Mouse (Mus musculus) hindbrain, embryonic 12.5 days (tissue): ENCODE measurements at regions not wholly inside any gene's neighbourhood (a gene's known extent, or its start where the extent isn't known, plus 50 kb on each side); places are given as distances from the start of the nearest gene placed in this dataset.
A peak's percentile ranks its signal among the peaks of the same experiment; 100 is the strongest.

Experiments
- ATAC-seq: fragments of 200-750 bp; cut with Nextera tagmentation; 2 replicates; pipeline ENCODE4 v1.8.0; 2017; ENCODE audit warnings: moderate TSS enrichment; ENCODE audit not compliant: low FRiP score
- H3K27ac ChIP-seq: fragments of 300-500 bp; sonication (generic); 2 replicates; pipeline ENCODE4 v1.5.1; 2016; ENCODE audit warnings: mild to moderate bottlenecking
- H3K27me3 ChIP-seq: fragments of 300-500 bp; sonication (generic); 2 replicates; pipeline ENCODE4 v1.6.1; 2016; ENCODE audit warnings: mild to moderate bottlenecking
- H3K36me3 ChIP-seq: fragments of 300-500 bp; sonication (generic); 2 replicates; pipeline ENCODE4 v1.6.1; 2016; ENCODE audit warnings: mild to moderate bottlenecking
- H3K4me1 ChIP-seq: fragments of 300-500 bp; sonication (generic); 2 replicates; pipeline ENCODE4 v1.6.1; 2016
- H3K4me2 ChIP-seq: fragments of 300-500 bp; sonication (generic); replicated peaks from 2 replicates; pipeline ENCODE4 v1.6.1; 2016; ENCODE audit warnings: mild to moderate bottlenecking
- H3K4me3 ChIP-seq: fragments of 300-500 bp; sonication (generic); 2 replicates; pipeline ENCODE4 v1.5.1; 2016; ENCODE audit warnings: mild to moderate bottlenecking
- H3K9ac ChIP-seq: fragments of 300-500 bp; sonication (generic); 2 replicates; pipeline ENCODE4 v1.6.1; 2016; ENCODE audit warnings: mild to moderate bottlenecking, moderate library complexity
- H3K9me3 ChIP-seq: fragments of 300-500 bp; sonication (generic); replicated peaks from 2 replicates; pipeline ENCODE4 v1.6.1; 2016; ENCODE audit warnings: mild to moderate bottlenecking
- WGBS: fragments of 180-500 bp; shearing (Covaris S2); methylation state at CpG from one replicate; pipeline ENCODE4 v1.1.7; 2016; 5-methylcytosine and 5-hydroxymethylcytosine counted together

DNA sequence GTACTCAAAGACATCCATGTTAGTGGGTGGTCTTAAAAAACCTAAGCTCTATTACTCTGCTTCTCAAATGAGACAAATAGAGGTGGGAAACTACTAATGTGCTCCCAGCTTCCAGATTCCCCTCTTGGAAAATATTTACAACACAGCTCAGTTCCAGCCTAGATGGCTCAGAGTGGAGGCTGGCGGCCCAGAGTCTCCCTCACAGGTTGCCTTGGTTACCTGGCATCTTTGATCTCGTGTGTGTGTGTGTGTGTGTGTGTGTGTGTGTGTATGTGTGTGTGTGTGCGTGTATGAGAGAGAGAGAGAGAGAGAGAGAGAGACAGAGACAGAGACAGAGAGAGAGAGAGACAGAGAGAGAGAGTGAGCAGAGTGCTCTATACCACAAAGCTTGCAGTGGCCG lies 82.2 kb downstream of the E030025P04Rik start:
- H3K9ac ChIP-seq: no peak overlapping the region
- no peaks in the 10 kb centered on the region for H3K36me3 ChIP-seq
- H3K27ac ChIP-seq: no peak overlapping the region
- H3K4me2 ChIP-seq: no peak overlapping the region
- H3K4me3 ChIP-seq: no peak overlapping the region
- no peaks in the 10 kb centered on the region for H3K4me1 ChIP-seq
- WGBS: 80% methylated on average over 4 of the region's 4 CpGs
- H3K27me3 ChIP-seq: no peaks in the 10 kb centered on the region
- H3K9me3 ChIP-seq: no peaks in the 10 kb centered on the region
- ATAC-seq: no peak

DNA sequence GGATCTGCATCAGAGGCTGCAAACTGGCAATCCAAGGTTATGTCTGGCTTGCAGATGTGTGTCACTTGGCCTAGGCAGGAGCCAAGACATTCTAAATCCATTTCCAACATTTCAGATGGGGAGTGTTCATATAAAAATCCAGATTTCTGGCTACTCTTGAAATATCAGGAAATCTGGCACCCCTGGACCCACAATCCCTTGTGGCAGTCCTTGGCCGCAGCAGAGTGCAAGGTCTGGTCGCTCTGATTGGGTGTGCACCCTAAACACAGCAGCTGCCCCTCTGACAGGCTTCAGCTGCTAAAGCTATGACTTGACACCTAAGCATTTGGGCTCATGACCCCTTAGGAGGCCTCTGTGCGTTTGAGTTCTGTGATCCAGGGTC lies 83.7 kb downstream of the E030025P04Rik start:
- WGBS: 81% methylated on average over 3 of the region's 3 CpGs
- Histone ChIP-seq H3K4me1 (no peaks in the 10 kb centered on the region), H3K9me3 (0 out of 2 replicates have a peak, but pooled peaks cover 3% of the 10 kb centered on the region), H3K27me3 (no peaks in the 10 kb centered on the region), H3K9ac (no peak overlapping the region), H3K27ac (no peak overlapping the region), H3K4me2 (no peak overlapping the region), H3K4me3 (no peak overlapping the region), H3K36me3 (no peaks in the 10 kb centered on the region)
- no peak for ATAC-seq

DNA sequence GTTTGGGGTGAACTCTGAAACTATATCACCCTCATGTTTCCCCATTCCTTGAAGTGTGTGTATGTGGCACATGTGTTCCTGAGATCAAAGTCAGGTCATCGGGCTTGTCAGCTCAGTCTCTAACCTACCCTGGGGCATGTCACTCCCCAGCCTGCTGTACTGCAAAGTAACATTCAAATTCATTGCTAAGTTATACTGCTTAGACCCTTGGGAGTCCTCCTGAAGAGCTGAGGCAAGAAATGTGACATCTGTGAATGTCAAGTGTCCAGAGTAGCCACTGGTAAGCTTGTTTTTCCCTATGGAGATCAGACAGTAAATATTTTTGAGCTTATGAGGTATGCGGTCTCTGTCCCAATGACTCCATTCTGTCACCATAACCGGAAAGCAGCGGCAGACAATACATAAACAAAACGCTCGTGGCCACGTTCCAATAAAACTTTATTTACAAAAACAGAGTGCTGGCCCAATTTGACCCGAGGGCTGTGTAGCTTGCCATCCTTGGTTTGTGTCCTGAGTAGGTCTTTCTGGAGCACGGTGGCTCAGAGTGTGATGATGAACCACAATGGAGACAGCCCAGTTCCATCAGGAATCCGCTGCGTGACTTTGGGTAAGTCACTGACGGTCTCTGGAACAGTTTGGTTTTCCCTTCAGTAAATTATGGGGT lies 84.2 kb downstream of the E030025P04Rik start:
- Histone ChIP-seq H3K4me3 (no peak overlapping the region), H3K4me2 (no peak overlapping the region), H3K27me3 (no peaks in the 10 kb centered on the region), H3K4me1 (no peaks in the 10 kb centered on the region), H3K9ac (no peak overlapping the region), H3K27ac (no peak overlapping the region), H3K36me3 (no peaks in the 10 kb centered on the region), H3K9me3 (0 out of 2 replicates have a peak, but pooled peaks cover 3% of the 10 kb centered on the region)
- WGBS: 91% methylated on average over 12 of the region's 12 CpGs
- no peak for ATAC-seq

DNA sequence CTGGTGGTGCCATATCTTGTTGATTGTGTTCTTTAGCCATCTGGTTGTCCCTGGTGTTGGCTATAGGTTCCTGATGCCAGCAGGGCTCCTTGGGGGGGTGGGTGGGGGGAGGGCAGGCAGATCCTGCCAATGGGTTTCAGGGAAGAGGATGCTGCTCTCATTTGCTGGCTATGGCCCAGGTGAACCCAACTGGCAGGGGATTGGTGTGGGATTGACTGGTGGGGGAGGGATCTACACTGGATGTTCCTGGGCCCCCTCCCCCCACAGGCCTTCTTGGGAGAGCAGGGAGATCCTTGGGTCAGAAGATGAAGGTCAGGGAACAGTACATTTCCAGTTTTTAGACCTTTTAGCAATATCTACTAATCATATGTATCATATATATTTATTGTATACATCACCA lies 86.1 kb downstream of the E030025P04Rik start:
- no peak for ATAC-seq
- H3K4me2 ChIP-seq: no peak overlapping the region
- H3K27ac ChIP-seq: no peak overlapping the region
- no peaks in the 10 kb centered on the region for H3K4me1 ChIP-seq
- no peaks in the 10 kb centered on the region for H3K27me3 ChIP-seq
- no peak overlapping the region for H3K9ac ChIP-seq
- 0 out of 2 replicates have a peak, but pooled peaks cover 3% of the 10 kb centered on the region for H3K9me3 ChIP-seq
- H3K4me3 ChIP-seq: no peak overlapping the region
- H3K36me3 ChIP-seq: no peaks in the 10 kb centered on the region

DNA sequence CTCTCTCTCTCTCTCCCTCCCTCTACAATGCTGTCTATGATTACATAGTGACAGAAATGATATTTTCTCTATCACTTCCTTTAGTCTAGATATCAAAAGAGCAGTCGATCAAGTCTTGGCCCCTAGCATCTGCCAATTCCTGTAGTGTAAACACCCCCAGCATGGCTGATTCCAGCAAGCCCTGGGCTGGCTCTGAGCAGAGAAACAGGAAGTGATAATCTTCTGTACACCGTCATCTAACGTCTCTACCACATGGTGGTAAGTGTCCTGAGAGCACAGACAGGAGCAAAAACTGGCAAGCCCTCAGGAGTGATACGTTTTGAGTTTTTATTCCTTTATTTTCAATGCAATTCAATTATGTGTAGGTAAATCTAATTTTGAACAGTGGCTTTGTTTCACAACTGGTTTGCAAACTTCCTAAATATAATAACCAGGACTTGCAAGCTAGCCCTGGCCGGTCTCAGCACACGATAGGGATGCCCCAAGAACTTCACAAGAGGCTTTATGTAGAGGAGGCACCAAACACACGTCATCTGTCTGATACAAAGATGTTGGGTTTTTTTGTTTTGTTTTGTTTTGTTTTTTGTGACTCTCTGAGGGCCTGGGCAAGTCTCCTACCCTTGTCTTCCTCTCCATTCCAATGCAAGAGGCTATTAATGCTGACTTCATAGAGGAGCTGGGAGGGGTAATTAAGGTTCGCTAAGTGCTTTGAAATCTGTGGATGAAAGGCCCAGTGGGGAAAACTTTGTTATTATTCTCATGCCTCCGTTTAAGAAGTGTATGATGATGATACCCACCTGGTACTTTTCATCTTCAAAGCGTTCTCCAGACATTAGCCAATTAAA lies 95.7 kb downstream of the E030025P04Rik start:
- Histone ChIP-seq H3K4me2 (no peak overlapping the region), H3K4me3 (no peak overlapping the region), H3K9me3 (no peaks in the 10 kb centered on the region), H3K27me3 (no peaks in the 10 kb centered on the region), H3K4me1 (no peaks in the 10 kb centered on the region), H3K36me3 (no peaks in the 10 kb centered on the region), H3K27ac (no peak overlapping the region), H3K9ac (no peak overlapping the region)
- no peak for ATAC-seq
- WGBS: 80% methylated on average over 10 of the region's 10 CpGs

DNA sequence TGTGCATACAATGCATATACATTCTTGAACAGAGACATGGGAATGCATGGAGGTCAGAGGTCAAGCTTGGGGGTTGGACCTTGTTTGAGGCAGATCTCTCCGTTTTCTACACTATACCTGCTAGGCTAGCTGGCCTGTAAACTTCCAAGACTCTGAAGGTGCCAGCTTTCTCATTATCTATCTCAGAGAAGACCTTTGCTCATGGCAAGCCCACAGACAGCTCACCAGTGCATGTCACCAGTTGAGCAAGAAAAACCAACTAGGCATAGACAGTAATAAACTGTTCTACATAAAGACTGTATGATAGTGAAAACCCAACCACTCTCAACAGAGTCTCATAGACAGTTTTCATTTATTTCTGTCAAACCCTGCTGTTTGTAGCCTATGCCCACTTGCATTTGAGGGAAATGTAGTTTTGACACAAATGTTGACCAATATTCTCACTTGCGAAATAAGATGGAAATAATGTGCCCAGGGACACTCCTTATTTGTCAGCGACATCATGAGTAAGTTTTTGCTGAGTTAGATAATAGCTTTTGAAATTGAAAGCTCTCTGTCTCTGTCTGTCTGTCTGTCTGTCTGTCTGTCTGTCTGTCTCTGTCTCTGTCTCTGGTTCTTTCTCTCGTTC lies 96.6 kb downstream of the E030025P04Rik start:
- H3K27ac ChIP-seq: no peak overlapping the region
- no peaks in the 10 kb centered on the region for H3K9me3 ChIP-seq
- no peaks in the 10 kb centered on the region for H3K36me3 ChIP-seq
- no peak overlapping the region for H3K9ac ChIP-seq
- no peak overlapping the region for H3K4me2 ChIP-seq
- no peak overlapping the region for H3K4me3 ChIP-seq
- no peaks in the 10 kb centered on the region for H3K27me3 ChIP-seq
- ATAC-seq: no peak
- no peaks in the 10 kb centered on the region for H3K4me1 ChIP-seq
- 87% methylated on average over 4 of the region's 4 CpGs for WGBS

DNA sequence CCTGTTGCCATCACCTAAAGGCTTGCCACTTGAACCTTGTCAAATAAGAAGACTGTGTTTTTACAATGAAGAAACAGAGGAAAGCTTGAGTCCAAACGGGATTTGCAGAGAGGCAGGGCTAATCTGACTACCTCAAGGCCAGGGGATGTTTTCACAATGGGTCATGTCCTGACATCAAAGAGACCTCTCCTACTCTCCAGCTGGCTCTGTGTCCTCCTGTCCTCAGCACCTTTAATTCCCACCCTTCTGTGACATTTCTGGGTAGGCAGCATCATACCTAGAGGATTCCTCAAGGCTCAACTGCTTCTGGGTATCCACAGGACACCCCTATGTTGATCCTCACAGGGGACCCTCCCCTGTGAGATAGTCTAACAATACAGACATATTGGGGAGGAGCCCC lies 97.7 kb downstream of the E030025P04Rik start:
- no peaks in the 10 kb centered on the region for H3K36me3 ChIP-seq
- no peak for ATAC-seq
- no peaks in the 10 kb centered on the region for H3K9me3 ChIP-seq
- H3K4me3 ChIP-seq: no peak overlapping the region
- no peak overlapping the region for H3K4me2 ChIP-seq
- no peak overlapping the region for H3K9ac ChIP-seq
- H3K4me1 ChIP-seq: no peaks in the 10 kb centered on the region
- WGBS: 57% methylated on average over 1 of the region's 1 CpGs
- H3K27ac ChIP-seq: no peak overlapping the region
- H3K27me3 ChIP-seq: no peaks in the 10 kb centered on the region

GRCm38 (mm10) chr11:109040519-109040916 lies 103.7 kb downstream of the E030025P04Rik start:
- H3K27ac ChIP-seq: no peak overlapping the region
- 34% methylated on average over 7 of the region's 7 CpGs for WGBS

GRCm38 (mm10) chr11:109039792-109040518 lies 104.2 kb downstream of the E030025P04Rik start:
- no peak overlapping the region for H3K4me3 ChIP-seq
- no peaks in the 10 kb centered on the region for H3K36me3 ChIP-seq
- ATAC-seq: no peak
- H3K4me1 ChIP-seq: peaks cover 10% of the 10 kb centered on the region
- no peaks in the 10 kb centered on the region for H3K27me3 ChIP-seq
- no peak overlapping the region for H3K4me2 ChIP-seq
- H3K9me3 ChIP-seq: no peaks in the 10 kb centered on the region
- H3K9ac ChIP-seq: no peak overlapping the region
- WGBS: 67% methylated on average over 6 of the region's 6 CpGs
- H3K27ac ChIP-seq: no peak overlapping the region

More at GRCm38 (mm10) chr11:109040519-109040916, 103.7 kb downstream of the E030025P04Rik start:
- Histone ChIP-seq H3K36me3 (no peaks in the 10 kb centered on the region), H3K4me2 (no peak overlapping the region), H3K9ac (no peak overlapping the region), H3K9me3 (no peaks in the 10 kb centered on the region), H3K4me3 (no peak overlapping the region), H3K27me3 (no peaks in the 10 kb centered on the region), H3K4me1 (peaks cover 10% of the 10 kb centered on the region)
- 0 out of 2 replicates have a peak, but pooled peaks have one; percentile 13 for ATAC-seq

DNA sequence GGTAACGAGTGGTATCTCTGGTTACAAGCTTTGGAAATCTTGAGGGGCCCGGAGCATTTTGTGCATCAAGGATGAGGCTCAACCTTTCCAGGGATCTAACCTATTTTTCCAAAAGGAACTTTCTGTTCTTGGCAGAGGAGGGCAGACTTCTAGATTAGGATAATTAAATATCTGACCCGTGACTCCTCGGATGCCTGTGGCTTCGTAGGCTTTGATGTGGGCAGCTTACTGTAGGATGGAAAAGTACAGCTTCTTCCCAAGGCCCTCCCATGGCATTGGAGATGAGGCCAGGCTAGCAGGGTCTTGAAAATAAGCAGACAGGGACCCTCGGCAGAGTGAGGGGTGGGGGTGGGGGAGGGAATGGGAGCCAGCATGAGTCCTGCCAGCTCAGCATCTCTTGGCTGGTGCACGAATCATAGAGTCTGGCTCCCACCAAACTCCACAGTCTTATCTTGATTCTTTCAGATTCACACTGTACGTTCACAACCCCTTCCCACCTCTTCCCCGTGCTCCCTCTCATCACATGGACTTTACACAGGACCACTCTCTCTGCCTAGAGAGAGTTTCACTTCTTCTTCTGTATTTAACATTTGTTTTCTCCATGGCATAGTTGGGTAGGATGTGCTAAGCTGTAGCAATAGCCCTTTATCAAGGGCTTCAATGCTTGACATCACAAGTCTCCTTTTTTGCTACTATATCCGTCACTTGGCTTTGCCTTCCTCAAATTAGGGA lies 104.9 kb downstream of the E030025P04Rik start:
- no peak for ATAC-seq
- Histone ChIP-seq H3K36me3 (no peaks in the 10 kb centered on the region), H3K4me2 (no peak overlapping the region), H3K27me3 (no peaks in the 10 kb centered on the region), H3K9ac (no peak overlapping the region), H3K27ac (no peak overlapping the region), H3K4me3 (no peak overlapping the region), H3K4me1 (peaks cover 10% of the 10 kb centered on the region), H3K9me3 (no peaks in the 10 kb centered on the region)
- WGBS: 79% methylated on average over 10 of the region's 10 CpGs

GRCm38 (mm10) chr11:109038136-109038535 lies 106.0 kb downstream of the E030025P04Rik start:
- ATAC-seq: no peak
- H3K4me2 ChIP-seq: no peak overlapping the region
- H3K36me3 ChIP-seq: no peaks in the 10 kb centered on the region
- no peaks in the 10 kb centered on the region for H3K27me3 ChIP-seq
- H3K4me3 ChIP-seq: no peak overlapping the region
- H3K9ac ChIP-seq: no peak overlapping the region
- WGBS: 90% methylated on average over 7 of the region's 7 CpGs
- no peak overlapping the region for H3K27ac ChIP-seq
- no peaks in the 10 kb centered on the region for H3K9me3 ChIP-seq
- peaks cover 10% of the 10 kb centered on the region for H3K4me1 ChIP-seq
